Mouse (Mus musculus) megakaryocyte-erythroid progenitor cell, adult 5-6 weeks (primary cell): ENCODE measurements around the gene Rnf144a. TPM values are rescaled to one million over a fixed set of nuclear protein-coding genes. Genes with fewer than 3 reads are reported as not detected.
"Not testable (repeated sequence)": the region's sequence is repeated elsewhere in the genome, so short reads cannot be mapped to it uniquely, and the experiment has no call there.

ENCODE experiments used
- ATAC-seq: replicated peaks from 2 replicates; pipeline ENCODE4 v1.8.0; 2016; ENCODE audit warnings: mild to moderate bottlenecking, inconsistent platforms; ENCODE audit not compliant: severe bottlenecking, poor library complexity, low FRiP score, low TSS enrichment
- total RNA-seq, 2 experiments: library from RNA; stranded (forward) in 1 of 2; stranded (reverse) in 1 of 2; fragments of 200-1000, 215-1000 nt in 1 of 2; fragments of >200 nt in 1 of 2; fragmentation: Nextera tagmentation in 1 of 2; gene quantifications; 2 replicates each; pipeline ENCODE4 v1.2.3; 2014 to 2017

The Rnf144a gene
- total RNA-seq (2014; fragmentation: Nextera tagmentation) (12.5 and 13.4 TPM in 2 replicates), total RNA-seq (2017) (9.9 and 18.6 TPM in 2 replicates)

DNA sequence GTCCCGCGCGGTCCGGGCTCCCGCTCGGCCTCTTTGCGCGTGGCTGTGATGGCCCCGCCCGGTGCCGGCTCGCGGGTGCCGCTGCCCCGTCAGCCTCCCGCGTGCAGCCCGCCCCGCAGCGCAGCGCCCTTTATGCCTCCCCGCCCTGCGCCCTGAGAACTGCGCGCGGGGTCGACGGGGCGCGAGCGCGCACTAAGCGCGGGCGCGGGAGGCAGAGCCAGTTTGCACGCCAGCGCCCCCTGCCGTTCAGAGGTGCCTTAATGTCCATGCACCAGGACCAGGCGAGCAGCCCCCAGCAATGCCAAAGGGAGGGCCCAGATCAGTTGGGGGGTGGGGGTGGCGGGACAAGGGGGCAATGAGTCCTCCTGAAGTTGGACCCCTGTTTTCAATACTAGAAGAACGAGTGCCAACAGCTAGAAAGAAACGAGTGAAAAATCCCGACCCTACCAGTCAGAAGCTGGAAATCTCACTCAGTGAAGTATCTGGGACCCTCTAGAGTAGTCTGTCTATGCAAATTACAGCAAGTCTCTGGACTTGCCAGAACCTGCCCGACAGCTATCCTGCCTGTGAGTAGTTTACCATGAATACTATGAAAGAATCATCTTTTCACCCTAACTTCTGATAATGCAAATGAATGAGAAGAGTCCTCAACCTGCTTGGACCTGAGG, at the start of gene Rnf144a:
Rnf144a (minus strand) TSS at position 151 of the 668 bp plus-strand sequence.
- peak; percentile 77 for ATAC-seq

DNA sequence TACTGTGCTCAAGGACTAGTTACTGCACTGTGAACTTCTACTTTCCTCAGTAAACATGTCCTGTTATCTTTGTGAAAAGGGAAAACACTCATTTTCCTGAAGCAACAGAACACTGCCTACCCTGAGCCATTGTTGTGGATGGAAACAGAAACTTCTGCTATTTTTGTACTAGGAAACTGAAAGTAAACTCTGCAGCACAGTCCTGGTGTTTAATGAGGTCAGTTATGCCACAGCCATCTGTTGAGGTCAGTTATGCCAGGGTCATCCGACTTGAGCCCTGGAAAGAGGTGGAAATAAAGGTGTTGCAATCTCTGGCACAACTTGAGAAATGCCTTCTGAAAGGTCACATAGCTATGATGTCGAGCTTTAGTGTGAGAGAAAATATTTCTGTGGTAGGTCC, 45.0 kb upstream of the Rnf144a start:
- no peak for ATAC-seq

DNA sequence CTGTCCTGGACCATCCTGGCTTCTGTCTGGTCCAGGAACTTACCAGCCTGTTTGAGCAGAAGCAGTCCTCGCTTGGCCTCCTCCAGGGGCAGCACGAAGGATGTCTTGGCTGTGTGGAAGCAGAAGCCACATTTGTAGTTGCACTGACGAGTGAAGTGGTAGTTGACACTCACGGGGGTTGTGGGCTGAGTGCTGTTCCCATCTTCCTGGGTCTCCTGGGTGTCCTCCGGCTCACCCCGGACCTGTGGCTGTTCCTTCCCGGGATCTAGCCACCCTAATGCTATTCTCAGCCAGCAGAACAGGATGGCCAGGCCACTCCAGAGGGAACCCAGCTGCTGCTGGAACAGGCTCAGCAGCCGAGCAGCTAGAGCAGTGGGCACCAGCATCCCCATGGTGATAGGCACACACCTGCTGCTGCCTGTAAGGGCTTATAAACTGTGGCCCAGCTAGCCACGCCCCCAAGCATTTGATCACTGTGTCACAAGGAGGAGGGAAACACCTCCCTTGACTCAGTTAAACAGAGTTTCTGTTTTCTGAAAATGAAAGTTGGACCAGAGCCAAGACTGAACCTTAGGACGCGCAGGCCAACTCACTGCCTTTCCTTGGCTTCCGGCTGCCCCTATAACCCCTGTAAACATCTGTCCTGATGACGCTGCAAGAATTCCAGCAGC, 41.1 kb upstream of the Rnf144a start, which contains the start of gene Rsad2:
Rsad2 (minus strand) TSS at position 425 of the 671 bp plus-strand sequence.
- ATAC-seq = peak; percentile 97

DNA sequence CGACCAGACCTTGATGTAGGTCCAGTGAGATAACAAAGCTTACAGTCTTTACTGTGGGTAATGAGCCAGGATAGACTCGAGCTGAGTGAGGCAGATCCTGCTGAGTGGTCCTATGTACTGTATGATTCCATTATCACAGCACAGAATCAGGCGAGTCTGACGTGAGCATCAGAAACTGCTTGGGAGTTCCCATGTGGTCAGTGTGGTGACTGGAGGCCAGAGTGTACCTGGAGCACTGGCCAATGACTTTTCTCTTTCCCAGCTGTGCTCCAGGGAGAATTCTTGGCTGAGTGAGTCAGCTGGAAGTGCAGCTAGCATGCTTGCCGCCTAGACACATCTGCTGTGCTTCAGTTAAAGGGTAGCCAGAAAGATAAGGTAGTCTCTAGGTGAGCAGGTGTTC, 39.6 kb upstream of the Rnf144a start:
- no peak for ATAC-seq

DNA sequence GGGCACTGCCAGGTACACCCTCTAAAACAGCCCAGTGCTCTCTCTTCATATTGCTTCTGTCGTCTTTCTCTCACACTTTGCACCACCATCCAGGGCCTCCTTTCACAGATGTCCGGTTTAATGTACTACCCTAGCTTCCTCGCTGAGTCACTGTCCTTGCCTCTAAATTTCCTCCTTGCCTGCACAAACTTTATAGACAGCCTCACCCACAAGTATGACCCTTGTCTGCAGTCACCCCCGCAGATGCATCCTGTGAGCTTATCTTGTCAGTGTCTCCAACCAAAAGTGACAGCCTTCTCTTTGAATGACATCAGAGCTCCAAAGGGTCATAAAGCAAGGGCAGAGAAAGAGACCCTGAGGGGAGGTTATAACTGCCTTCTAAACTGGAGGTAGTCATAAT, 37.9 kb upstream of the Rnf144a start:
- no peak for ATAC-seq

DNA sequence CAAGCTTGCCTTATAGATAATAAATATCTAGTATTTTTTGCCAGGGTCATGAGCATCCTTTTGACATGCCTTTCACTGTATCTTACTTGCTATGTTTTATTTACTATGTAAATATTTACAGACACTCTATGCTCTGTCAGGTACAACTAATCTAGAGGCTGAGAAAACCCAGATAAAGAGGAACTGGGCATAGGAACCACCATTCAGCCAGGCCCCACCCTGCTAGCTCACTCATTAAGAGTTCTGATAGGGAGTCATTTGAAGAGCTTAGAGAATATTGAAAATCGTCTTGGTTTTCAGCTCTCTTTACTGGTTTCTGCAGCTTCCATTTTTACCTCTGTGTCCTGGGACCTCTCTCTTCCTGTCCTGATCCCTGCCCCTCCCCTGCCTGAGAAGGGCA, 36.1 kb upstream of the Rnf144a start:
- no peak for ATAC-seq

DNA sequence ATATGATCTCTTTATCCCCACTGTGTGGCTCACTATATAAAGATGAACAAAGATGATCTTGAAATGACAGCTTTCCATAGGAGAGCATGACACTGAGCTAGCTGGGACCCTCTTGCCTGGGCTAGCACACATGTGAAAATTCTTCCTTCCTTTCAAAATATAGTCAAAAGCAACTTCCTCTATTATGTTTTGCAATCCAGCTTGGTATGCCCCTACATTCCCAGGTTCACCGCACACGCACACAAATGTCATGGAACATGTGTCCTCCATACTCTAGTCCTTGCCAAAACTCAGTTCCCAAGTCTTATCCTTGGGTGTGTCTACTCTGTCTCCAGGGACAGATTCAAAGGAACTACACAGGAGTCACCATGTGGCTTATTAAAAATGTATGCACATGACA, 34.4 kb upstream of the Rnf144a start:
- no peak for ATAC-seq

DNA sequence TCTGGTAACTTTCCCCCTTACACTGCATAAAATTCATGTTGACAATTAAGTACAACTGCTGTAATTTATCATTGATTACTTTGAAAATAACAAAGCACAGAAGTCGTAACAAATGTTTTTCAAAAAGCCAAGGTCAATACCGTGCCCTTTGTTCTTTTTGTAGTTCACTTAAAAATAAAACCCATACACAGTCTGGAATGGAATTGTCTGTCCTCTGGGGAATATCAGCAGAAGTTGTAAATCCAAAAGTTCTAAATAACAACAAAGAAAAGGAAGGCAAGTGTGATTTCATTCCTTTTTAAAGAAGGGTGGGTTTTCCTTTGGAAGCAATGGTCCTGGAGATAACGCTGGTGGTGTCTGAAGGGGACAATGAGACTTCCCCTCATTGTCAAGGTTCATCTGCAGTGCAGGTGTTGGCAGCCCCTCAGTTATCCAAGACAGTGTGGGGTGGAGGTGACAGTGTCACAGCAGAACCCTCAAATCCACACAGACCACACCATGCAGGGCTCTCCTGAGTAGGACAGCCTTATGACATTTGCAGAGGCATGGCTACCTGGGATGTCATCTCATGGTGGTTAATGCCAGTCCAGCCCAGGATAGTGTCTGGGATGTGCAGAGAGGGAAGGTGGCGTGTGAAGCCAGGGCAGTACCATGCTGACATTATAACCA, 31.5 kb upstream of the Rnf144a start:
- ATAC-seq = no peak

DNA sequence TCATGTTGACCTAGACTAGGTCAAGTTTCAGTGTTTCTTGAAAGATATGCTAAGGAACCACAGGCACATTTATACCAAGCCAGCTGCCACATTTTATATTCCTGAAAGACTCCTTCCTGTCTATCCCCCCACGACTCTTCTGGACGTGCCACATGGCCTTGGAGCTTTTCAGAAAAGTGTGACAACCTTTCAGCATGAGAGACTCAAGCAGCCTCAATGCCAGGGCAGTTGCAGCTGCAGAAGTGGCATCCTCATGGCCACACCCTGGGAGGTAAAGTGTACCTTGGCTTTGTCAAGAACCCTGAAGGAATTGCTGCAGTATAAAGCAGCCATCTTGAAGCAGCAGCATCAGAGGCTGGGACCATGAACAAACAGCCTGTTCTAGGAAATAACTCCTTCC, 29.5 kb upstream of the Rnf144a start:
- no peak for ATAC-seq

DNA sequence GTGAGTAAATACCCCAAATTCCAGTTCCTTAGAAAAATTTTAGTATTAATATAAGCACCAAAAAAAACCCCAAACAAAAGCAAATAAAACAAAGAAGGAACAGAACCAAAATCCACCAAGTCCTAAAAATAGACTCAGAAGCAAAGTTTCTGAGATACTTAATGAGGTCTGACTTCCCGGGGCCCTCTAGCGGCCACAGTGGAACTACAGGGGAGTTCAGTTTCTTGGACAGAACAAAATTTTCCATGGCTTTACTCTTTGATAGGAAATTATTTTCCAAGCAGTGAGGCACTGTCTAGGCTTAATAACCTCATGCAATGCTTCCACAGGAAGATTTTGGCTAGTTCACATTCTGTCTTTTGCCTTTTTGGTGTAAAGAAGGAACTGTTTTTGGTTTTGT, 29.0 kb upstream of the Rnf144a start:
- peak; percentile 70 for ATAC-seq

DNA sequence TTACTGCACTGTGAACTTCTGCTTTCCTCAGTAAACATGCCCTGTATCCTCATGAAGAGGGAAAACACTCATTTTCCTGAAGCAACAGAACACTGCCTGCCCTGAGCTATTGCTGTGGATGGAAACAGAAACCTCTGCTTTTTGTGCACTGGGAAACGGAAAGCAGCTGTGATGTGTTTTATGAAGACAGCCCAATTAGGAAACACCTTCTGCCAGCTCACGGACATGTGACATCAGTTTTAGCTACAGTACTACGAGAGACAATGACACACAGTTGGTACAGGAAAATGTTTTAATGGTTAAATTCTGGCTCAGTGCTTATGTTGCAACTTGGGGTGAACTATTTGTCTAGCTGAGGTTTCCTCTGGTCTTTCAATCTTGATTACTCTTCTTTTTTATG, 24.3 kb upstream of the Rnf144a start:
- ATAC-seq = no peak

DNA sequence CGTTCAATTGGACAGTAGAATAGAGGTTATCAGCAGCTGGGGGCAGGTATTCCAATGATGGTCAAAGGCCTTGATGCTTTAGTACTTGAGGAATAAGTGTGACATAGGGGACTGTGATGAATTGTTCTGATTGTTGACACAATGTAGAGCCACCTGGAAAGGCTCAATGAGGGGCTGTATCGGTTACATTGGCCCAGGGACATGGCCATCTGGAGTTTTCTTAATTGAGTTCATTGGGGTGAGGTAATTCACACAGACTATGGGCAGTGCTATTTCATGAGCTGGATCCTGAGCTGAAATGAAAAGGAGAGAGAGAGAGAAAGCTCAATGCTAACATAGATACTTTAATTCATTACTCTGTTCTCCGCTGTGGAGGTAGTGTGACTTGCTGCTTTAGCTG, 22.9 kb upstream of the Rnf144a start:
- ATAC-seq = no peak

DNA sequence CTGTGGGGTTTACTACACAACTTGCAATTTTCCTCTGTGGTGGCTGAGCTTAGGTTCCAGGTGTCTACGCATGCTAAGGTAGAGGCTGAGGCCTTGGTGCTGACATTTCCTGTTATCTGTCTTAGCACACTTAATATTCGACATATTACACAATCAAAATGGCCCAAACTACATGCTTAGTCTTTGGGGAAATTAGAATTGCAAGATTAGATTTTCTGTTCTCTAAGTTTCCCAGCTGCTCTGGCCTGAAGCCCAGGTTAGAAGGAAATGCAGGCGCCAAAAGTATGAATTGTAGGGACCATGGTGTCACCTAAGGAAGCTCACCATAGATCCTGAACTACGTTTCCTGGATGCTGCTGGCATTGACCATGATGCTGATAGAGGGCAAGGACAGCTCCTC, 21.3 kb upstream of the Rnf144a start:
- no peak for ATAC-seq

DNA sequence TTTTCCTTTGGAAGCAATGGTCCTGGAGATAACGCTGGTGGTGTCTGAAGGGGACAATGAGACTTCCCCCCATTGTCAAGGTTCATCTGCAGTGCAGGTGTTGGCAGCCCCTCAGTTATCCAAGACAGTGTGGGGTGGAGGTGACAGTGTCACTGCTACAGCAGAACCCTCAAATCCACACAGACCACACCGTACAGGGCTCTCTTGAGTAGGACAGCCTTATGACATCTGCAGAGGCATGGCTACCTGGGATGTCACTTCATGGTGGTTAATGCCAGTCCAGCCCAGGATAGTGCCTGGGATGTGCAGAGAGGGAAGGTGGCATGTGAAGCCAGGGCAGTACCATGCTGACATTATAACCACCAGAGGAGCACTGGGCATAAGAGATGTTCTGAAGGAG, 13.7 kb upstream of the Rnf144a start:
- ATAC-seq = not testable (repeated sequence)

DNA sequence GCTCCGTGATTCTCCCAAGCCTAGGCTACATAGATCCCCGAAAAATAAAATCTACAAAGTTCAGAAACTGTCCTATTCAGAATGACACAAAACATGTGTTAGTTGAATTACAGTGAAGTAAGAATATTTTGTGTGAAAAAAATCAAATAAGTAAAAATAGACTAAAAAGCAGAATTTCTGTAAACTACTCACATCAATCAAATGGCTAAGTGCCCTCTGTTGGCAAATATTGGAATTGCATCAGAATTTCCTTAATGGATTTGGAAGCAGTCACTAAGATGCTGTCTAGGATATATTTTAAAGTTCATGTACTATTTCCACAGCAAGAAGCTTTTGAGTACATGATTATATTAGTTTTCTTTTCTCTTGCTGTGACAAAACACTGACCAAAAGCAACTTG, 9.8 kb upstream of the Rnf144a start:
- no peak for ATAC-seq

DNA sequence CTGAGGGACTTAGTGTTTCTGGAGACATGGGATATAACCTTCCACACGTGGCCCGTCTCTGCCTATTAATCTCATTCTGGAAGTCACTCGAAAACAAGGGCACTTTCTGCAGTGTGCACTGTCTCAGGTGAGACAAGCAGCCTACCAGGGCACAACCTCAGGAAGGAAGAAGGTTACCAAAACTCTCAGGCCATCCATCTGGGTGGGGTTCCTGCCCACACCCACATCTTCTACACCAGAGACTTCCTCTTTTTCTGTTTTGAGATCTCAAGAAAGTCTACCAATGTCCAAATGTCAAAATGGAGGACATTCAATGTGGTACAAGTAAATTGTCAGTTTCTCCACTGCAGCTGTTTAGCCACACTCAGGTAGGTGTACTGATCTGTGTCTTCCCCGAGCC, 3.3 kb upstream of the Rnf144a start:
- ATAC-seq = no peak

DNA sequence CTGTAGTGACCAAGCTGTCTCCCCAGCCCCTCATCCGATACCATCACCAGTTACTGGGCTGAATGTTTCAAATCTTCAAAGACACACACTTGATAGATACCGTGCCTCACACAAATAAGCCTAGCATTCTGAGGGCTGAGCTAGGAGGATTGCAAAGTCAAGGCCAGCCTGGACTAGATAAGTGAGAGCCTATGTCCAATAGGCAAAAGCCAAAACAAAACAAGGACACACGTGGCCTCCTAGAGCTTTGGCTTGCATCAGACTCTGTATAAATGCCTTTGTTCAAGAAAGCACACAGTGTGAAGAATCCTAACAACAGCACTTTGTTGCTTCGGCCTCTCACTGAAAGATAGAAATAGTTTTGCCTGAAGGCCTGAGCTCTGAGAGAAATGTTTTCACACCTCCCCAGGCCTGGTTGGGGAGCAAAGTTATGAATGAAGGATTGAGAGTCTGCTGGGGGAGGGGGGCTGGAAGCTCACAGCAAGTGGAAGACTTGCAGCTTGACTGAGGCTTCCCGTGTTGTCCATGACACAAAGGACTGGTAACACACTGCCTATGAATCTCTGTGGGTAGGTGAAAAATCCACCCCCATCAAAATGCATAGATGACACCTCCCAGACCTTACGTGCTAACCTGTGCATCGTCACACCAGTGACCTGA, 1.7 kb upstream of the Rnf144a start:
- no peak for ATAC-seq

DNA sequence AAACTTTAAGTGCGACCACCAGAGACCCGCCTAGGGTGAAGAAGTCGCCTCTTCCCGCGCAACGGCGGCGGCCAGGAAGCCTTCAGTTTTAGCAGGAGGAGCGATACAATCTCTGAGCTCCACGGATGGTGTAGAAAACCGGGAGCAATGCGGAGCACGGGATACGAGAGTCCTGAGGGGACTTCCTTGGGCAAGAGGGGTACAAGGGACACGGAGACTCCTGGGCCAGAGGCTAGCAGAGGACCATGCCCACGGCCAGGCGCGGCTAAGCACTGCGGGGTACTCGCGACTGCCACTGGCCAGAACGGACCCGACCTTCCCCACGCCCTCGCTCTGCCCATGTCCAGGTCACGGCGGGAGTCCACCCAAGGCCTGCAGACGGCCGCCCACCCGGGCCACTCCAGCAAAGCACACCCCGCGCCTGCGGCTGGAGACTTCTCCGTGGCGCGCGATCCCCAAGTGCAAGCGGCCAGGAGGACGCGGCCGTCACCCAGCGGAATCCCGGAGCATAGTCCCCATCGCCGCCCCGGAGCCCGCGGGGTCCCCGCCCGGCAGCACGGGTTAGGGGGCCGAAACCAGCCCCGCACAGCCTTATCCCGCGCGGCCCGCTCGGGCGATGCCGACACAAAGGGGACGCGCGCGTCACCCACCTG, 477 bp downstream of the Rnf144a start:
- ATAC-seq = peak; percentile 21

DNA sequence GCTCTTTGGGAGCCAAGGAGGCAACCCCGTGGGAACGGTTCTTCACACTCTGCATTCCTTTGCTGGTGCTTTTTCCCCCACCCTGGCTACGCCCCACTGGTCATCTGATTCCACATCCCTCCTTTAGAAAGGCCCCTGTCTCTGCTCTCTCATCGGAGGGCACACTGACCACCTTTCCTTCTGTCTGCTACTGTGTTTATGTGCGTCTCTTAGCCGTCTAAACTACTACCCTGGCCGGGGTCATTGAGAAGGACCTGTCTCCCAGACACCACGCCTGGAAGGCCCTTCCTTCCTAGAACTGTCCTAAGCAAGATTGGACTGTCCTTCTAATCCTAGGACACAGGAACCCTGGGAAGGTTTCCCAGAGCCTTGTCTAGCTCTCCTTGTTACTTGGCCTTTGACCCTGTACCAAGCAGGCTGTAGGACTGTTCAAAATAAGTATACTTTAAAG, 1.1 kb downstream of the Rnf144a start:
- ATAC-seq = no peak

DNA sequence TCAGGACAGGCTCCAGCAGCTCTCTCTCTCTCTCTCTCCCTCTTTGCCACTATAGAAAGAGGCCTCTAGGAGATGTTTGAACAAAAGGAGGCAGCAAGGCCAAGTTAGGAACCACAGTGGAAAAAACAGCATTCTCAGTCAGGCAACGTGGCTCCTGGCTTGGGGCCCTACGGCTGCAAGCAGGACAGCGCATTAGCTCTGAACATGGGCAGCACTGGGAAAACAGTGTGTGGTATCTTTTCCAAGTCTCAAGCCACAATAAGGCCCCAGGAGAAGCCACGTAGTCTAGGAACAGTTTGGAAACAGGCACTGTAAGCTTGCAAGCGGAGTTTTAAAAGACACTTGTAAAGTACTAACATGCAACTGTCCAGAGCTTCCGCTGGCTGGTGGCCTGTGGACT, 2.3 kb downstream of the Rnf144a start:
- no peak for ATAC-seq
